Mouse (Mus musculus): ENCODE measurements at regions not wholly inside any gene's neighbourhood (a gene's known extent, or its start where the extent isn't known, plus 50 kb on each side); places are given as distances from the start of the nearest gene placed in this dataset.

- peak; percentile 54 for DNase-seq (ENCODE audit: low read depth)
These were observed 52.4 kb upstream of the Ankef1 start for GRCm38 (mm10) chr2:136449265-136449664.
